Mouse (Mus musculus) ES-E14 (cell line): Measurements from ENCODE around the gene Dhx16. TPM values are rescaled to one million over a fixed set of nuclear protein-coding genes. Genes with fewer than 3 reads are reported as not detected.
A peak's percentile ranks its signal among the peaks of the same experiment; 100 is the strongest.

Source experiments
- DNase-seq: peaks from one replicate; pipeline ENCODE4 v3.0.0-alpha.2; 2013; ENCODE audit warnings: low read depth, low spot score
- H3K27ac ChIP-seq: 2 replicates; pipeline ENCODE4 v1.5.1; 2012; ENCODE audit warnings: low read depth, mild to moderate bottlenecking, low read length, moderate library complexity, mixed read lengths; ENCODE audit not compliant: poor library complexity, insufficient read depth, severe bottlenecking
- H3K36me3 ChIP-seq: 2 replicates; pipeline ENCODE4 v1.6.1; 2012; ENCODE audit warnings: mild to moderate bottlenecking, low read length, moderate library complexity, mixed read lengths; ENCODE audit not compliant: control insufficient read depth, poor library complexity, insufficient read depth, severe bottlenecking
- H3K4me1 ChIP-seq, 2 experiments: fragments of 150-350 bp in 1 of 2; sonication (generic) in 1 of 2; 2 replicates each; pipeline ENCODE4 v1.6.1; 2012; ENCODE audit warnings: low read length in 2 of 2, mild to moderate bottlenecking in 1 of 2, mixed read lengths in 1 of 2; ENCODE audit not compliant: control insufficient read depth in 2 of 2, insufficient read depth in 2 of 2, poor library complexity in 1 of 2
- H3K4me3 ChIP-seq, 2 experiments: fragments of 150-350 bp in 1 of 2; sonication (generic) in 1 of 2; 2 replicates each; pipeline ENCODE4 v1.5.1; 2012; ENCODE audit warnings: low read length in 2 of 2, low read depth in 1 of 2, mild to moderate bottlenecking in 1 of 2, mixed read lengths in 1 of 2; ENCODE audit not compliant: insufficient read depth in 1 of 2, poor library complexity in 1 of 2, severe bottlenecking in 1 of 2
- H3K9ac ChIP-seq: 2 replicates; pipeline ENCODE4 v1.6.1; 2012; ENCODE audit warnings: low read depth, mild to moderate bottlenecking, low read length, mixed read lengths; ENCODE audit not compliant: poor library complexity, insufficient read depth, severe bottlenecking
- H3K9me3 ChIP-seq: fragments of 150-350 bp; sonication (generic); 2 replicates; pipeline ENCODE4 v1.6.1; 2012; ENCODE audit warnings: low read depth, mild to moderate bottlenecking, low read length; ENCODE audit not compliant: control insufficient read depth, insufficient read depth
- CHD2 ChIP-seq: IDR thresholded peaks from 2 replicates; pipeline ENCODE4 v1.6.1; 2014; ENCODE audit warnings: mild to moderate bottlenecking, low read depth, low read length, inconsistent platforms
- HCFC1 ChIP-seq: IDR thresholded peaks from 2 replicates; pipeline ENCODE4 v1.6.1; 2012; ENCODE audit warnings: low read length, inconsistent platforms, borderline replicate concordance; ENCODE audit not compliant: insufficient read depth
- MAFK ChIP-seq: IDR thresholded peaks from 2 replicates; pipeline ENCODE4 v1.6.1; 2014; ENCODE audit warnings: mild to moderate bottlenecking, low read depth, low read length, inconsistent platforms; ENCODE audit not compliant: insufficient read depth
- ZC3H11A ChIP-seq: IDR thresholded peaks from 2 replicates; pipeline ENCODE4 v1.6.1; 2012; ENCODE audit warnings: low read depth, mild to moderate bottlenecking, inconsistent platforms, low read length, borderline replicate concordance
- ZNF384 ChIP-seq: IDR thresholded peaks from 2 replicates; pipeline ENCODE4 v1.6.1; 2012; ENCODE audit warnings: low read depth, low read length, inconsistent platforms
- in situ Hi-C, 2 experiments: fragments of 600-800 bp; cut with MboI; formaldehyde crosslinking; loops; one replicate each; pipeline ENCODE4 v1.15.1; 2025; ENCODE audit warnings: low sequenced_read_pairs in 2 of 2, inconsistent platforms in 1 of 2; ENCODE audit not compliant: unreplicated experiment in 2 of 2
- total RNA-seq: library from RNA; depleted of rRNA; stranded (reverse); fragments of 300-350 nt; gene quantifications from 2 replicates; pipeline ENCODE4 v1.2.3, GENCODE M21; 2012; rRNA removed

Dhx16 gene
- total RNA-seq, result 202 and 391 TPM in 2 replicates

DNA sequence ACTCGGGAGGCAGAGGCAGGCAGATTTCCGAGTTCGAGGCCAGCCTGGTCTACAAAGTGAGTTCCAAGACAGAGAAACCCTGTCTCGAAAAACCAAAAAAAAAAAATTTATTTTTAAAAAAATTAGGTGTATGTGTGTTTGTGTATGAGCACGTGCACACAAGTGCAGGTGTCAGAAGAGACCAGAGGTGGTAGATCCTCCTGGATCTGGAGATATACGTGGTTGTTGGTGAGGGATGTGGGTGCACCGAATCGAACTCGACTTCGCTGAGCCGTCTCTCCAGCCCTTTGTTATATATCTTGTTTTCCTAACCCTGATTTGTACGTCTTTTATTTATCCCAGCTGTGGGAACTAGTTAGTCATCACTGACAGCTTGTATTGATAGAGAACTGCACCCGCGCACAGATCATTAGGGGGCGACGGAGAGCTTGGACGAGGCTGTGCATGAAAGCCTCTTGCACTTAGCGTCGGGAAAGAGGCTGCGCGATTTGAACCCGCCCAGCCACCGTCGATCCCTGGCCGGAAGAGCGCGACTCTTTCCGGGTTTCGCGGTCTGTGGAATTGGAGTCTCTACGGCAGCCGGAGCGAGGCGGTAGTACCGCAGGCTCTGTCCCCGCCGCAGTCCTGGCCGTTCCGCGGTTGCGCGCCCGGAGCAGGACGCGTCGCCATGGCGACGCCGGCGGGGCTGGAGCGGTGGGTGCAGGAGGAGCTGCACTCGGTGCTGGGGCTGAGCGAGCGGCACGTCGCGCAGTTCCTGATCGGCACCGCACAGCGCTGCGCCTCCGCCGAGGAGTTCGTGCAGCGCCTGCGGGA, at the start of gene Dhx16:
TSS of gene Dhx16 (plus strand) at position 575 of the 813 bp plus-strand sequence.
- peaks cover 29% of the 10 kb centered on the region for H3K36me3 ChIP-seq
- peak within 1 kb of the TSS; percentile 86 to 89 for H3K4me3 ChIP-seq
- H3K9me3 ChIP-seq, result no peaks in the 10 kb centered on the region
- H3K27ac ChIP-seq, result no peak within 1 kb of the TSS
- peak; percentile 95 for DNase-seq
- in situ Hi-C loops, result no loop called here
- TF ChIP-seq HCFC1 (peak; percentile 78), ZNF384 (no peak), ZC3H11A (no peak)
- H3K9ac ChIP-seq, result peak within 1 kb of the TSS; percentile 79
- H3K4me1 ChIP-seq, result peaks cover 0 to 2% of the 10 kb centered on the region in 2 experiments; a peak in 1 of 4 replicates

DNA sequence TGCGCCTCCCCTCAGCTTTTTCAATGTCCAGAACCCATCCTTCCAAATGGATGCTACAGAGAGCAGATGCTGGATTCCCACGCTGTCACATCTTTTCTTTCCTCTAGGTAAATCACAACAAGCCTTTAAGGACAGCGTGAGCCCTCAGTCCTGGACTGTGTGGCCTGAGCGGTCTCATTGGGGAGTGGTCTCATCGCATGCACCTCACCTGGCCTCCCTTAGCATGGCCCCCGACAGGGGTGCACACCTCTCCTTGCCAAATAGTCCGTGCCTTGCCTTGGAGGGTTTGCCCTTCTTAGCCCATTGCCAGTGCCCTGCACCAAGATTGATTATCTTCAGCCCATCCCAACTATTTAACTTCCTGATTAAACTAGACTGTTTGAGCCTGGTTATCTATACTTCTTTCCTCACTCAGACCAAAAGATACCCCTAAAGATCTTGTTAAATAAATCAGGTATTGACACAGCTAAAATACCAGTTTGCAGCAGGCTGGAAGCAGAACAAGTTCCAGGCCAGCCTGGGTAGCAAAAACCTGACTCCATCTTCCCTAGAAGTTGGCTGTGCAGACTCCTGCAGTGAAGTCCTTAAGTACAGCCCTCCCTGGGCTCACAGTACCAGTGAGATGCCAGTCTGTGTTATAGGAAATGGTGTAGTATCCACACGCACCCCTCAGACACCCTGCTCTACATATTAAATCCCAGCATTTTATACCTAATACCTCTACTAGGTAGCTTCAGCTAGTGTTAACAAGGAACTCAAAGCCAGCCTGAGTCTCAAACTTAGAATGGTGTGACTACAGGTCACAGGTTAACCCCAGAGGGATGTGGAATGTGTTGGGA, 47.0 kb upstream of the Dhx16 start:
- in situ Hi-C loops, result no loop called here
- Histone ChIP-seq H3K36me3 (peaks cover 37% of the 10 kb centered on the region), H3K27ac (no peak overlapping the region), H3K4me3 (no peak overlapping the region), H3K9me3 (no peaks in the 10 kb centered on the region), H3K4me1 (peaks cover 2 to 9% of the 10 kb centered on the region in 2 experiments; a peak in 2 of 4 replicates), H3K9ac (no peak overlapping the region)
- no peak for TF ChIP-seq MAFK
- TF ChIP-seq ZNF384, result no peak
- 0 out of 2 replicates have a peak, but pooled peaks have one; percentile 14 for TF ChIP-seq CHD2
- no peak for TF ChIP-seq HCFC1
- TF ChIP-seq ZC3H11A, result no peak
- no peak for DNase-seq

DNA sequence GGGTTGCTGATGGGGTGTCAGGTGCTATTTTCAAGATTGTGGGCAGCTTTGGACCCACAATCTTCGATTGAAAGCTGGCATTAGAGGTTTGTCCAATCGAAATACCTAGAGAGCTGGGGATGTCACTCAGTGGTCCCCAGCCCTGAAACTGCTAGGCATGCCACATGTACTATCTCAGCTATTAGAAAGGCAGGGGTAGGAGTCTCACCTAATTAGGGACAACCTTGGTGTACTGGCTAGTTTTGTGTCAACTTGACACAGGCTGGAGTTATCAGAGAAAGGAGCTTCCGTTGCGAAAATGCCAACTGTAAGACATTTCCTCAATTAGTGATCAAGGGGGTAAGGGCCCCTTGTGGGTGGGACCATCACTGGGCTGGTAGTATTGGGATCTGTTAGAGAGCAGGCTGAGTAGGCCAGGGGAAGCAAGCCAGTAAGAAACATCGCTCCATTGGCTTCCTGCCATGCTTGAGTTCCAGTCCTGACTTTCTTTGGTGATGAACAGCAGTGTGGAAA, 46.3 kb upstream of the Dhx16 start:
- H3K27ac ChIP-seq, result no peak overlapping the region
- TF ChIP-seq CHD2 (no peak), ZC3H11A (no peak), MAFK (no peak), ZNF384 (no peak), HCFC1 (no peak)
- DNase-seq, result no peak
- peaks cover 37% of the 10 kb centered on the region for H3K36me3 ChIP-seq
- no peak overlapping the region for H3K4me3 ChIP-seq
- H3K9me3 ChIP-seq, result no peaks in the 10 kb centered on the region
- in situ Hi-C loops, result no loop called here
- peaks cover 2 to 9% of the 10 kb centered on the region in 2 experiments; a peak in 2 of 4 replicates for H3K4me1 ChIP-seq
- no peak overlapping the region for H3K9ac ChIP-seq

DNA sequence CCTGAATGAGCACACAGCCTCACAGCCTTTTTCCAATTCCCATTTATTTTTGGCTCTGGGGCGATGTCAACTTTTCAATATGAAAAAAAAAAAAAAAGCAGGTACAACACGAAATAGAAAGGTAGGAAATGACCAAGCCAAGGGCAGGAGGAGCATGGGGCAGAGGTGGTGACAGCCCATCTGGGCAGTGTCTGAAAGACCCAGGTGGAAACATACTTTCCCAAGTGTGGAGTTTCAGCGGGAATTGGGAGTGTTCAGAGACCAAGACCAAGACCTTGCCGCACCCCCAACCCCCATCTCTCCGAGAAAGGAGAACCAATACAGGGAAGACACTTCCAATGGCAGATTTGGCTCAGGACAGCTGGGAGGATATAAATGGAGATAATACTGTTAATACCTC, 45.7 kb upstream of the Dhx16 start:
- no peaks in the 10 kb centered on the region for H3K9me3 ChIP-seq
- H3K9ac ChIP-seq, result no peak overlapping the region
- H3K36me3 ChIP-seq, result peaks cover 37% of the 10 kb centered on the region
- TF ChIP-seq ZNF384 (no peak), CHD2 (no peak), HCFC1 (no peak), ZC3H11A (no peak), MAFK (no peak)
- H3K27ac ChIP-seq, result no peak overlapping the region
- DNase-seq, result no peak
- H3K4me3 ChIP-seq, result peak overlapping the region in 1 of 2 experiments; percentile 6; a peak in 1 of 4 replicates
- peaks cover 2 to 9% of the 10 kb centered on the region in 2 experiments; a peak in 2 of 4 replicates for H3K4me1 ChIP-seq
- in situ Hi-C loops, result no loop called here
